Mouse (Mus musculus) limb, embryonic 12.5 days (tissue): ENCODE data around the gene Thap2. TPM values are rescaled to one million over a fixed set of nuclear protein-coding genes. Genes with fewer than 3 reads are reported as not detected.

ENCODE experiments used
- ATAC-seq: fragments of 200-750 bp; cut with Nextera tagmentation; 2 replicates; pipeline ENCODE4 v1.8.0; 2017; ENCODE audit warnings: low read depth, moderate TSS enrichment; ENCODE audit not compliant: insufficient number of reproducible peaks, insufficient read depth, low FRiP score, low TSS enrichment
- H3K27ac ChIP-seq: fragments of 300-500 bp; sonication (generic); 2 replicates; pipeline ENCODE4 v1.5.1; 2016; ENCODE audit warnings: mild to moderate bottlenecking, moderate library complexity
- H3K27me3 ChIP-seq: fragments of 300-500 bp; sonication (generic); 2 replicates; pipeline ENCODE4 v1.6.1; 2016; ENCODE audit warnings: mild to moderate bottlenecking, moderate library complexity
- H3K36me3 ChIP-seq: fragments of 300-500 bp; sonication (generic); 2 replicates; pipeline ENCODE4 v1.6.1; 2016; ENCODE audit warnings: mild to moderate bottlenecking, moderate library complexity
- H3K4me1 ChIP-seq: fragments of 300-500 bp; sonication (generic); replicated peaks from 2 replicates; pipeline ENCODE4 v1.6.1; 2016
- H3K4me2 ChIP-seq: fragments of 300-500 bp; sonication (generic); 2 replicates; pipeline ENCODE4 v1.6.1; 2016; ENCODE audit warnings: mild to moderate bottlenecking, moderate library complexity
- H3K4me3 ChIP-seq: fragments of 300-500 bp; sonication (generic); replicated peaks from 2 replicates; pipeline ENCODE4 v1.5.1; 2016; ENCODE audit warnings: mild to moderate bottlenecking
- H3K9ac ChIP-seq: fragments of 300-500 bp; sonication (generic); replicated peaks from 2 replicates; pipeline ENCODE4 v1.6.1; 2016; ENCODE audit warnings: mild to moderate bottlenecking, moderate library complexity
- H3K9me3 ChIP-seq: fragments of 300-500 bp; sonication (generic); 2 replicates; pipeline ENCODE4 v1.6.1; 2016; ENCODE audit warnings: mild to moderate bottlenecking, moderate library complexity
- WGBS: fragments of 180-500 bp; shearing (Covaris S2); methylation state at CpG from one replicate; pipeline ENCODE4 v1.1.7; 2016; 5-methylcytosine and 5-hydroxymethylcytosine counted together
- polyA plus RNA-seq: library from polyadenylated mRNA; unstranded; fragments of >200 nt; fragmentation: Nextera tagmentation; extraction: Ambion mirVana; gene quantifications from 2 replicates; pipeline ENCODE4 v1.2.1, GENCODE M21; 2016

Thap2 gene
- polyA plus RNA-seq, 1 experiment from 2014 or later, result 30.1 TPM

DNA sequence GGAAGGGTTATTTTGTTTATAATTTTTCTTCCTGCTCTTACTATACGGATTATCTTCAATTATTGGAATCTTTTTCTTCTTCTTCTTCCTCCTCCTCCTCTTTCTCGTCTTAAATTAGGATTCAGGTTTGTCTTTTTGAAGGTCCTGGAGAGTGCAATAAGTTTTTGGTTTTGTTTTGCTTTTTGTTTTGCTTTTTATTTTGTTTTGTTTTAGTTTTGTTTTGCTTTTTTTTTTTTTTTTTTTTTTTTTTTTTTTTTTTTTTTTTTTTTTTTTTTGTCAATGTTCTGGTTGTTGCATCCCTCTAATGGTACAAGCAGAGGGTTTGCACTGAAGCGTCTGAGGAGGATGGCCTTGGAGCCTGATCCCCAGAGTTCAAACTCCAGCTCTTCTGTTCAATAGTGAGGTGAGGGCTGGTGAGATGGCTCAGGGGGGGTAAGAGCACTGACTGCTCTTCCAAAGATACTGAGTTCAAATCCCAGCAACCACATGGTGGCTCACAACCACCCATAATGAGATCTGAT lies 55.2 kb downstream of the Thap2 start:
- Histone ChIP-seq H3K27ac (no peak overlapping the region), H3K27me3 (no peaks in the 10 kb centered on the region), H3K9me3 (no peaks in the 10 kb centered on the region), H3K4me1 (no peaks in the 10 kb centered on the region; the same call in 1 of the 2 replicates), H3K36me3 (no peaks in the 10 kb centered on the region), H3K9ac (no peak overlapping the region), H3K4me3 (no peak overlapping the region), H3K4me2 (no peak overlapping the region)
- no peak for ATAC-seq
- WGBS, result 80% methylated on average over 3 of the region's 3 CpGs

DNA sequence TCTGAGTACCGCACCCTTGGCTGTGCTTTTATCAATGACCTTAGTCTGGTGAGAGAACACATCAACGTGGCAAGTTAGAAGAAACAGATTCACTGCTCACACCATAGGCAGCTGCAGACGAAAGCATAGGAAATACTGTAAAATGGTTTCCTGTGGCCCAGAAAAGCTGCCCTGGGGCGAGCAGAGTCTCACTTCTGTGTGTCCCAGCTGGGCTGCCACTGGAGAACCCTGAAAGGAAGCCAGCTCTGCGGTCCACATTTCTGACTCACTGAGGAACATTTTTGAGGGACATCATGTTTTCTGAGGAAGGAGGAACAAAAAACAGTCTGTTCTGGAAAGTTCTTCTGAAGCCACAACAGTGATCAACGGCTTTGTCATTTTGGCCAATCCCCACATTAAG lies 55.7 kb downstream of the Thap2 start:
- no peaks in the 10 kb centered on the region; the same call in 1 of the 2 replicates for H3K4me1 ChIP-seq
- WGBS, result 68% methylated on average over 6 of the region's 6 CpGs
- H3K27me3 ChIP-seq, result no peaks in the 10 kb centered on the region
- no peak overlapping the region for H3K4me2 ChIP-seq
- no peak overlapping the region for H3K9ac ChIP-seq
- ATAC-seq, result no peak
- no peaks in the 10 kb centered on the region for H3K9me3 ChIP-seq
- no peak overlapping the region for H3K4me3 ChIP-seq
- no peaks in the 10 kb centered on the region for H3K36me3 ChIP-seq
- H3K27ac ChIP-seq, result no peak overlapping the region

DNA sequence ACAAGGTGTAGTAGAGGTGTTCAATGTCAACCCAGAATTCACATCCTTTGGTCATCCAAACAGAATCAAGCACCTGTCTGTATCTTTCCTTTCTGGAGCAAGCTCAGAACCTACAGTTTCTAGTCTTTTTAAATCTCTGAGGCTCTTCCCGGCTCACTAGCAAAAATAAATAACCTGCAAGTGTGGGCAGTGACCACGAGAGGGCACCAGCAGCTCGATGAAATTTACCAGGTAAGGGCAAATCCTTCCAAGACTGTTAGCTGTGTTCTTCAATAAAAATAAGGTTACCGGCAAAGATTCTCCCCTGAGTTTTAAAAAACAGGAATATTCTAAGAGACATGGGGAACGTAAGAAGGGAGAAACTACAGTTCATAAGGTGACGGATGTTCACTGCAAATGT lies 60.9 kb downstream of the Thap2 start:
- no peak for ATAC-seq
- H3K4me2 ChIP-seq, result no peak overlapping the region
- no peaks in the 10 kb centered on the region for H3K27me3 ChIP-seq
- no peaks in the 10 kb centered on the region for H3K9me3 ChIP-seq
- WGBS, result 9% methylated on average over 6 of the region's 6 CpGs
- no peak overlapping the region for H3K4me3 ChIP-seq
- no peaks in the 10 kb centered on the region; the same call in 1 of the 2 replicates for H3K4me1 ChIP-seq
- no peak overlapping the region for H3K27ac ChIP-seq
- H3K9ac ChIP-seq, result no peak overlapping the region
- H3K36me3 ChIP-seq, result no peaks in the 10 kb centered on the region

DNA sequence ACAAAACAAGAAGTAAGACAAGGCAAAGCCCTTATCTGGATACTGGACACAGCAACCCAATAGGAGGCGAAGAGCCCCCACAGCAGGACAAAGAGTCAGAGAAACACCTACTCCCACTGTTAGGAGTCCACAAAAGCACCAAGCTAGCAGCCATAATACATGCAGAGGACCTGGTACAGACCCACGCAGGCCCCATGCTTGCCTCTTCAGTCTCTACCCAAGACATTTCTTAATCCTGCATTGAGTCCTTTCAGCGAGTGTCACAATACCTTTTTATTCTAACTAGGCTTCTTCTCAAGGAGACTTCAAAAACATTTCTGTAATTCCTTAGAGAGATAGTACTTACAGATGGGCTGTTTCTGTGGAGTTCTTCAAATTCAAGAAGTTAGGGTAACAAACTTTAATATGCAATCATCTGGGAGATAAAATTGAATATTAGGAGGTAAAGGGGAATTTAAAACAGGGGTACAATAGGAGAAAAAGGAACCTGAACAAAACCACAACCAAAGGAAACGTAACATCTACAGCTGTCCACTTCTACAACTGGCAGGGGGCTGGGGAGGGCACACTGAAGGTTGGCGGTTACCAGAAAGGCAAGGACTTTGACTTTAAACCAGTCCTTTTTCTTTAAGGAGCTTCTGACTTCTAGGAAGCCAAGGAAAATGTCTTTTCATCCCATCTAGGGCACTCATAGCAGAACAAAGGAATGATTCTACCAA lies 62.8 kb downstream of the Thap2 start:
- no peak overlapping the region for H3K4me2 ChIP-seq
- H3K36me3 ChIP-seq, result no peaks in the 10 kb centered on the region
- H3K27me3 ChIP-seq, result no peaks in the 10 kb centered on the region
- H3K4me3 ChIP-seq, result no peak overlapping the region
- WGBS, result 79% methylated on average over 5 of the region's 5 CpGs
- ATAC-seq, result no peak
- peaks cover under 1% of the 10 kb centered on the region; the same call in 1 of the 2 replicates for H3K4me1 ChIP-seq
- H3K27ac ChIP-seq, result no peak overlapping the region
- no peak overlapping the region for H3K9ac ChIP-seq
- no peaks in the 10 kb centered on the region for H3K9me3 ChIP-seq

Other genes with a start within 250 kb of the Thap2 start
- not detected in 2 replicates for gene Tph2, start 199.4 kb downstream of the Thap2 start, polyA plus RNA-seq
- 60.8 and 61.6 TPM in 2 replicates for gene Tbc1d15, start 133.0 kb downstream of the Thap2 start, polyA plus RNA-seq
- 3.4 and 5.3 TPM in 2 replicates for gene Rab21, start 68.8 kb downstream of the Thap2 start, polyA plus RNA-seq
- 24.7 and 26.4 TPM in 2 replicates for gene Tmem19, start 21.9 kb downstream of the Thap2 start, polyA plus RNA-seq
- 28.1 and 28.7 TPM in 2 replicates for gene Zfc3h1, start 516 bp upstream of the Thap2 start, polyA plus RNA-seq
- not detected in 2 replicates for gene A930009A15Rik, start 185.5 kb upstream of the Thap2 start, polyA plus RNA-seq
- 6.6 and 8.9 TPM in 2 replicates for gene Lgr5, start 203.3 kb upstream of the Thap2 start, polyA plus RNA-seq